Mouse (Mus musculus) right cerebral cortex, adult 2 months (tissue): ENCODE data around the gene Tpk1.

Experiments
- DNase-seq, 2 experiments: peaks; one replicate each; pipeline ENCODE4 v3.0.0; 2021 to 2022; ENCODE audit warnings: low spot score in 2 of 2

Tpk1 gene

DNA sequence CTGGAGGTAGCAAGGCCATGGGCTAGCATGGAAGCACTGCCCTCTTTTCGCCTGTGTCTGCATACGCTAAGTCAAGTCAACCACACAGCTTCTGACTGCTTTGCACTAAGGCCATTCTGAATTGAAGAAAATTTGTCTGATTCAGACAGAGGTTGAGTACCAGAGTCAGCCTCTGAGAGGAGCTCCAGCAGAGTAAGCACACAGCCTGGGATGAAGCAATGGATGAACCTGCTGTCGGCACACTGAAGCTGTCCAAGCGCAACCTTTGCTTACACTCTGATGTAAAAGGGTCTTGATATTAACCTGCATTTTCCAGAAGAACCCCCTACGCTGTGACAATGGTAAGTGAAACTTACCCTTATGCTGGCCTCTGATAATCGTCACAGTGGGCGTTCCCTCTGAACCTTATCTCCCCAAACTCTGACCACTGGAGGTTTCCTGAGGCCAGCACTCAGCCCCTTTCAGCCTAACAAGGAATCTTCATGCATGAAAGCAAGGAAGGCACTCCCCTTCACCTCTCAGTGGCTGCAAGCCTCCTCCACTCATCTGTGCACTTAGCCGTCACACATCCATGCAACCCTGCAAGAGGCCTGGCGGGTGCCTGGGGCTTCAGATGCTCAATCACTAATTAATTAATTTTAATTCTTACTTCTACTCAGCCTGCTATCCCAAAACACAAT, 311.4 kb downstream of the Tpk1 start:
- DNase-seq: no peak

DNA sequence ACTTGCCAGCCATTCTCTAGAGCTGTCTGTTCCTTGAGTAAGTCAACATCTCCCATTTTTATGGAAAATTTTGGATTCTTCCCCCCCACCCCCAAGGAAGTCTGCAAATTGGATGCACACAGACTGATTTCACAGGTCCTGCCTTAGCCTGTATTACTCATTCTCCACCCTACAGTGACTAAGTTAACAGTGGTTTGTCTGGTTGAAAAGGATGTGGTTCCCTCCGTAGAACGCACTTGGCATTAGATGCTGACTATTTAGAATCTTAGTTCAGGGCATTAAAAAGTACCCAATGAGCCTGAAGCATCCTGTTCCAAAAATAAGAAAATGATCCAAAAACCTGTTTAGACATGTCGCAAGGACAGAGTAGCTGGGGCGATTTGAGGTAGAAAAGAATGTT, 312.6 kb downstream of the Tpk1 start:
- no peak for DNase-seq

DNA sequence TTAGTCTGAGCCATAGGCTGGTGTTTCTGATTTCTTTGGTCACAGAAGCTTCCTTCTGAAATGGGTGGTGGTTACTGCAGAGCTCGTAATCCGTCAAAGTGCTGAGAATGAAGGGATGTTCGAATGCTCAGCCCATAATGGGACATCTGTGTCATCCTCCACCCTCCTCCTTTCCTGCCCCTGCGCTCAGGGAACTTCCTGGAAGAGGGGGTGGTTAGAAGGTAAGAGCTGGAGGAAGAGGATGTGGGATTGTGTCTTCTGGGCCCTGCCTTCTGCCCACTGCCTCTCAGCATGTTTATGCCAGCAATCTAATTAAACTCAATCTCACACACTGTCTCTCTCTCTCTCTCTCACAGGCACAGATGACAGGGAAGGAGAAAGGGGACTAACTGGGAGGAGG, 317.0 kb downstream of the Tpk1 start:
- DNase-seq: no peak

DNA sequence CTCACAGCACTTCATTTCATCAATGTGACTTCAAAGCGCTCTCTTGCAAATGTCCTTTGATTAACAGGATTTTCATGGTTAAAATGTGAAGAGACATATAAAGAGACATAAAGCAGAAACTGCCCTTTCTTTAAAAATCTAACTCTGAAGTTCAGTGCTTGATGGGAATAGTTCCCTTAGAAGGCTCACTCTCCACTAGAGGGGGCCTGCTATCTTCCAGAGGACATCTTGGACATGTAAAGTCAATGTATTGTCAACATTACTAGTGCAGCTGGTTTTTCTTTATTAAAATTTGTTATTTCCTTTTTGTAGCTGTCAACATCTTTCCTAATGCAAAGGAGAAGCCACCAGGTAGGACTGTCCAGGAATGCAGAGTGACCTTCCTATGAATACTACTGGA, 318.4 kb downstream of the Tpk1 start:
- no peak for DNase-seq

GRCm38 (mm10) chr6:43343006-43343405, 323.1 kb downstream of the Tpk1 start:
- DNase-seq: no peak

GRCm38 (mm10) chr6:43342386-43342785, 323.7 kb downstream of the Tpk1 start:
- DNase-seq: no peak

GRCm38 (mm10) chr6:43338804-43339203, 327.3 kb downstream of the Tpk1 start:
- no peak for DNase-seq

GRCm38 (mm10) chr6:43337491-43337961, 328.6 kb downstream of the Tpk1 start:
- no peak for DNase-seq

GRCm38 (mm10) chr6:43335619-43336234, 330.4 kb downstream of the Tpk1 start:
- peak in 1 of 2 experiments; percentile 23 for DNase-seq

- no peak for DNase-seq
These were observed 332.6 kb downstream of the Tpk1 start for GRCm38 (mm10) chr6:43333479-43333878.

- DNase-seq: no peak
These were observed 353.0 kb downstream of the Tpk1 start for GRCm38 (mm10) chr6:43312961-43313656.

DNA sequence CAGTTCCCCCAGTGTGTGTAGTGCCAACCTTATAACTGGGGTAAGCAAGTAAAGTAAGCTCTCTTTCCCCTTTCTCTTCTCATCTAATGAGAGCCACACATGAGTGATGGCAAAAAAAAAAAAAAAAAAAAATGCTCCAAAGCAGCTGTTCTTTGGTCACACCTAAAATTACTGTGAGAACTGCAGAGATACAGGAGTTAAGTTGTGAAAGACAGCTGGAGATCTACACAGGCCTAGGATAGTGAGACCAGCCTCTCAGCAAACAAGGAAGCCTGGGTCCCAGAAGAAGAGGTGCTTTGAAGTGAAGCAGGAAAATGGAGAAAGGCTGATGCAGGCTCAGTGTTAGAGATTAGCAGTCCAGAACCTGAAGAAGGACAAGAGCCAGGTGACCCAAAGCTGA, 353.5 kb downstream of the Tpk1 start:
- no peak for DNase-seq

GRCm38 (mm10) chr6:43310071-43310470, 356.0 kb downstream of the Tpk1 start:
- peak in 1 of 2 experiments; percentile 12 for DNase-seq

- no peak for DNase-seq
These were observed 356.6 kb downstream of the Tpk1 start, which contains the start of gene Nobox for GRCm38 (mm10) chr6:43309454-43309853. Gene Nobox, minus strand, starts transcription at chr6:43309554.

DNA sequence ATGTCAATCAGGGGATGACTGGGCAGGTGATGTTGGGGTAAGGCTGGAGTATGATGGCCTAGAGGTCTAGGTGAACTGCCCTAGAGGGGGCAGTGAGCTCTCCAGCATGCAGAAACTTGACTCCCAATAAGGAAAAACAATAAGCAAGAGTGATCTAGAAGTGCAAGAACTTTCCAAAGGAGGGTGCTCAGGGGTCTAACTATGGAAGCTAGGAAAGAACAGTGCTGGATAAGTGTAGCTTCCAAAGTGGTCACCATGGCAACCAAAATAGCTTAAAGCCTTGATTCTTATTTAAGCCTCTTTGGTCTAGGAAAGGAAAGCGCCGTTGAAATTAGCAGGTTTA, 368.6 kb downstream of the Tpk1 start:
- DNase-seq: peak; percentile 18 to 20

DNA sequence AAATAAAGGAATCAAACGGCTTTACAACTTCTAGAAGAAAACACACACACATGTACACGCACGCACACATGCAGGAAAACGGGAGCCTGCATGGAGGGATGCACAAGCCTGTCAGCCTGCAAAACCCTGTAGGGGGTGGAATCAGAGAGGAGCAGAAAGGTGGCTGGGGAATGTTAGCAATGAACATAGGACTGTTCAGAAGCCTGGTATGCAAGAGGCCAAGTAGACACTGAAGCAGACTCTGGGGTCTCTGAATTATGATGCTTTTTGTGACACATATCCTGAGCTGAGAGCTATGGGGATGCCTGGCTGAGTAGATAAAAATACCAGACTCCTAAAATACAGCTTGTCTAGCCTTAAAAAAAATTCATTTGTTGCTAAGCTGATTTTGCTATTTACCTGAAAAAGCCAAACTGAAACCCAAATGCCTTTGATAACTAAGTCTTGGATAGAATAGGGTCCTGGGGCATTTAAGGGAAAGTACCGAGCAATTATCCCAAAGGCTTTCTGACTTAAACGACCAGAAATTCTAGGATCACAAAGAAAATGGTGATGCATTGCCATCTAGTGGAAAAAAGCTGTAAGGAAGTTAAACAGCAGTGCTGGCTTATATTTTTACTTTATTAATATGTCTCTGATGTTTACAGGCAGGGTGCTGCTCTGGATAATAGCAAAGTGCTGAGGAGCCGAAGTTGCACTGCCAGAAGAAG, 369.1 kb downstream of the Tpk1 start:
- peak; percentile 22 to 29 for DNase-seq

DNA sequence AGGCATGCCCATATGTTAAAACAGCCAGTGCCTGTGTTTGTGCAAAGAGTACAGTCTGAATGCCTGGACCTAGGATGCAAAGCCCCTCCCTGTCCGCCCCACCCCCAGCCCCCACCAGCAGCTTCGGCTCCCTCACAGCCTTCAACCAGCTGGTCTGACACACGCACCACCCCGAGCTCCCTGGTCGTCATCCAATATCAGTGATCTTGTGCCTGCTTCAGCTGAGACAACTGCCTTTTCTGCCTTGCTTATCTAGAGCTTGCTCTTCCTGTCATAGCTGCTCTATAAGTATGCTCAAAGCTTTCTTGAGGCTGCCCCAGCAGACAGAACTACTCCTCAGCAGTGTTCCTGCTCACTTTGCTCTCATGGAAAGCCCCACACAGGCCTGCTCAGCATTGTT, 370.2 kb downstream of the Tpk1 start:
- DNase-seq: peak in 1 of 2 experiments; percentile 13
